Mouse (Mus musculus): ENCODE data around the gene Cela3a.

- no peak for TF ChIP-seq CTCF (IDR thresholded peaks at IDR 0.05; ENCODE audit: low read depth, low read length)
- TF ChIP-seq EP300 (IDR thresholded peaks at IDR 0.05; ENCODE audit: insufficient read depth, low read depth, low read length) = no peak
These were observed 12.7 kb downstream of the Cela3a start for GRCm38 (mm10) chr4:137396641-137397525.
